Mouse (Mus musculus): Measurements from ENCODE around the gene Adam19.

DNA sequence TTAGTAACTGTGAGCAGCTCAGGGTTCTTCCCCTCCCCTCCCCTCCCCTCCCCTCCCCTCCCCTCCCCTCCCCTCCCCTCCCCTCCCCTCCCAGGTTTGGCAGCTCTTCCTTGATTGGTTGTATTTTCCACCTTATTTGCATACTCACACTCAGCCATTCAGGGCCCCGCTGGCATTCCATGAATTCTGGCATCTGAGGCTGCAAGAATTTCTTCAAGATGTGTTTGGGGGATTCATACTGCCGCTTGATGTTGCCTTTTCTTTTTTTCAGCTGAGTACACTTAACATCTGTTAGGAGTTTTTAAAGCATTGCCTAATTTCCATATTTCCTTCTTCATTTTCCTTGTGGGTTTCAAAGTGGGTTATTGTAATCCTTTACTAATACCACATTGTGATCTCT is 132.5 kb downstream of the Adam19 start:
- TF ChIP-seq CTCF (conservative IDR thresholded peaks at IDR 0.05 in 1 of 2, IDR thresholded peaks at IDR 0.05 in 1 of 2; ENCODE audit: low read depth in 2 of 2, low read length in 2 of 2) (no peak), CHD1 (IDR thresholded peaks at IDR 0.05; ENCODE audit: low read depth, low read length) (no peak), MAX (IDR thresholded peaks at IDR 0.05; ENCODE audit: low read length) (no peak), ELF1 (IDR thresholded peaks at IDR 0.05; ENCODE audit: low read depth, low read length) (no peak), POLR2A (IDR thresholded peaks at IDR 0.05; ENCODE audit: low read depth, low read length) (no peak), E2F4 (IDR thresholded peaks at IDR 0.05; ENCODE audit: insufficient replicate concordance, low read depth, low read length) (no peak), TCF12 (IDR thresholded peaks at IDR 0.05; ENCODE audit: low read depth, low read length) (no peak), EP300 (IDR thresholded peaks at IDR 0.05; ENCODE audit: low read length) (no peak), MAZ (IDR thresholded peaks at IDR 0.05; ENCODE audit: low read depth, low read length) (no peak), USF2 (conservative IDR thresholded peaks at IDR 0.05; ENCODE audit: low read depth, low read length) (no peak), BHLHE40 (IDR thresholded peaks at IDR 0.05; ENCODE audit: low read depth, low read length) (no peak), USF1 (IDR thresholded peaks at IDR 0.05; ENCODE audit: low read depth, low read length) (no peak), ZNF384 (IDR thresholded peaks at IDR 0.05; ENCODE audit: low read depth, low read length) (no peak), MXI1 (IDR thresholded peaks at IDR 0.05; ENCODE audit: low read depth, low read length) (no peak)
